ENCODE assay signal across 29 mouse cellular contexts in genomic region chr13:101594511-101595175, GRCm38 (mm10).
A peak's percentile ranks its signal among the peaks of the same experiment; 100 is the strongest.
DNase-seq lines count a peak whose midpoint lies in the region; ATAC-seq lines count a peak whose summit lies in the region.
"Had no signal": no experiment of that assay in that cellular context is flagged by ENCODE, and none has a peak within 500 bp of the region (broad histone marks: within the 10 kb centered on the region; RNA-seq: fewer than 3 reads in every experiment).

No protein-coding gene starts in this region.

- H3K27me3 ChIP-seq in hindbrain, embryonic 11.5 days (ENCODE audit: control insufficient read depth, insufficient read depth, low read length), result no peaks in the 10 kb centered on the region
- H3K27me3 ChIP-seq in hindbrain, embryonic 12.5 days, result no peaks in the 10 kb centered on the region
- no peaks in the 10 kb centered on the region for H3K27me3 ChIP-seq in neural tube, embryonic 12.5 days (replicated peaks)
- H3K27me3 ChIP-seq: embryonic facial prominence, embryonic 12.5 days; forebrain, embryonic 15.5 days; heart, embryonic 12.5 days; heart, embryonic 15.5 days; hindbrain, embryonic 15.5 days had no signal

- ATAC-seq in hindbrain, embryonic 11.5 days (ENCODE audit: low FRiP score), result peak; percentile 45; the same call in 1 of the 2 replicates
- ATAC-seq in hindbrain, embryonic 12.5 days (ENCODE audit: low FRiP score), result no peak; the same call in 1 of the 2 replicates
- peak; percentile 51; the same call in 1 of the 2 replicates for ATAC-seq in neural tube, embryonic 12.5 days (ENCODE audit: low FRiP score, low read depth)
- ATAC-seq: CD4-positive, CD25-positive, alpha-beta regulatory T cell, adult 4 months; forebrain, embryonic 15.5 days; inflammation-experienced regulatory T-cells, adult 6 months; intestine, embryonic 16.5 days had no signal

- H3K4me2 ChIP-seq in hindbrain, embryonic 11.5 days (replicated peaks; ENCODE audit: low read depth, low read length), result no peak overlapping the region
- H3K4me2 ChIP-seq in hindbrain, embryonic 12.5 days (replicated peaks), result no peak overlapping the region
- H3K4me2 ChIP-seq in neural tube, embryonic 12.5 days (replicated peaks), result no peak overlapping the region
- H3K4me2 ChIP-seq: embryonic facial prominence, embryonic 12.5 days; forebrain, embryonic 15.5 days; heart, embryonic 12.5 days; heart, embryonic 15.5 days; hindbrain, embryonic 15.5 days had no signal

- H3K27ac ChIP-seq in hindbrain, embryonic 11.5 days (ENCODE audit: low read depth, low read length), result no peak overlapping the region
- H3K27ac ChIP-seq in hindbrain, embryonic 12.5 days, result no peak overlapping the region
- no peak overlapping the region for H3K27ac ChIP-seq in neural tube, embryonic 12.5 days
- H3K27ac ChIP-seq: embryonic facial prominence, embryonic 12.5 days; forebrain, embryonic 10.5 days; forebrain, embryonic 15.5 days; heart, embryonic 15.5 days; hindbrain, embryonic 10.5 days; hindbrain, embryonic 15.5 days had no signal

- no peak for DNase-seq in hindbrain, embryonic 11.5 days (ENCODE audit: low spot score)
- DNase-seq in neural tube, embryonic 10.5 days (ENCODE audit: extremely low spot score, low spot score), result no peak
- peak; percentile 76 for DNase-seq in gonadal fat pad, adult 2 months (ENCODE audit: low read depth)
- no peak for DNase-seq in thymus, postnatal 0 days (ENCODE audit: low spot score)
- no peak for DNase-seq in right cerebral cortex, postnatal 36 days (ENCODE audit: low spot score in 2 of 2)
- DNase-seq: adrenal gland, adult 2 months; adrenal gland, postnatal 14 days; cerebellum, adult 18-20 months; cerebellum, adult 9-10 months; cerebellum, postnatal 14 days; gastrocnemius, postnatal 10 days; gastrocnemius, postnatal 36 days; heart, adult 18-20 months; heart, postnatal 10 days; heart, postnatal 36 days; kidney, adult 18-20 months had no signal

- no peak overlapping the region for H3K4me3 ChIP-seq in hindbrain, embryonic 11.5 days (ENCODE audit: low read depth, low read length)
- H3K4me3 ChIP-seq in hindbrain, embryonic 12.5 days, result no peak overlapping the region
- H3K4me3 ChIP-seq in neural tube, embryonic 12.5 days, result no peak overlapping the region
- H3K4me3 ChIP-seq: embryonic facial prominence, embryonic 12.5 days; erythroblast, embryonic 14.5 days; forebrain, embryonic 10.5 days; forebrain, embryonic 15.5 days; heart, embryonic 12.5 days; heart, embryonic 15.5 days; hindbrain, embryonic 10.5 days; hindbrain, embryonic 15.5 days had no signal

- 79% methylated on average over 11 of the region's 11 CpGs for WGBS in hindbrain, embryonic 11.5 days
- 81% methylated on average over 11 of the region's 11 CpGs for WGBS in hindbrain, embryonic 12.5 days
- WGBS in neural tube, embryonic 12.5 days, result 75% methylated on average over 11 of the region's 11 CpGs

- H3K4me1 ChIP-seq in hindbrain, embryonic 11.5 days (replicated peaks; ENCODE audit: control insufficient read depth, insufficient read depth, low read length), result no peaks in the 10 kb centered on the region
- no peaks in the 10 kb centered on the region for H3K4me1 ChIP-seq in hindbrain, embryonic 12.5 days
- no peaks in the 10 kb centered on the region for H3K4me1 ChIP-seq in neural tube, embryonic 12.5 days
- H3K4me1 ChIP-seq: embryonic facial prominence, embryonic 12.5 days; forebrain, embryonic 10.5 days; hindbrain, embryonic 10.5 days; hindbrain, embryonic 15.5 days had no signal

- H3K36me3 ChIP-seq in hindbrain, embryonic 11.5 days (ENCODE audit: control insufficient read depth, insufficient read depth, low read length), result no peaks in the 10 kb centered on the region
- H3K36me3 ChIP-seq in hindbrain, embryonic 12.5 days, result no peaks in the 10 kb centered on the region
- no peaks in the 10 kb centered on the region for H3K36me3 ChIP-seq in neural tube, embryonic 12.5 days
- H3K36me3 ChIP-seq: embryonic facial prominence, embryonic 12.5 days; forebrain, embryonic 10.5 days; forebrain, embryonic 15.5 days; heart, embryonic 12.5 days; heart, embryonic 15.5 days; hindbrain, embryonic 10.5 days; hindbrain, embryonic 15.5 days had no signal

- H3K9ac ChIP-seq in hindbrain, embryonic 11.5 days (ENCODE audit: low read depth, low read length), result no peak overlapping the region
- no peak overlapping the region for H3K9ac ChIP-seq in hindbrain, embryonic 12.5 days
- no peak overlapping the region for H3K9ac ChIP-seq in neural tube, embryonic 12.5 days
- H3K9ac ChIP-seq: embryonic facial prominence, embryonic 12.5 days; forebrain, embryonic 15.5 days; heart, embryonic 12.5 days; heart, embryonic 15.5 days; hindbrain, embryonic 15.5 days had no signal

- no peaks in the 10 kb centered on the region for H3K9me3 ChIP-seq in hindbrain, embryonic 11.5 days (ENCODE audit: control insufficient read depth, low read length)
- no peaks in the 10 kb centered on the region for H3K9me3 ChIP-seq in hindbrain, embryonic 12.5 days (replicated peaks)
- no peaks in the 10 kb centered on the region for H3K9me3 ChIP-seq in neural tube, embryonic 12.5 days
- H3K9me3 ChIP-seq: embryonic facial prominence, embryonic 12.5 days; forebrain, embryonic 10.5 days; forebrain, embryonic 15.5 days; heart, embryonic 12.5 days; heart, embryonic 15.5 days; hindbrain, embryonic 10.5 days; hindbrain, embryonic 15.5 days had no signal
